Mouse (Mus musculus) c-Kit-positive CD71-positive TER-119-positive erythroid progenitor cells, embryonic 14.5 days (primary cell): ENCODE data around the gene Lrrc36.
A peak's percentile ranks its signal among the peaks of the same experiment; 100 is the strongest.

Source experiments
- DNase-seq: peaks from one replicate; pipeline ENCODE4 v3.0.0-alpha.2; 2013; ENCODE audit warnings: low spot score

Gene Lrrc36

DNA sequence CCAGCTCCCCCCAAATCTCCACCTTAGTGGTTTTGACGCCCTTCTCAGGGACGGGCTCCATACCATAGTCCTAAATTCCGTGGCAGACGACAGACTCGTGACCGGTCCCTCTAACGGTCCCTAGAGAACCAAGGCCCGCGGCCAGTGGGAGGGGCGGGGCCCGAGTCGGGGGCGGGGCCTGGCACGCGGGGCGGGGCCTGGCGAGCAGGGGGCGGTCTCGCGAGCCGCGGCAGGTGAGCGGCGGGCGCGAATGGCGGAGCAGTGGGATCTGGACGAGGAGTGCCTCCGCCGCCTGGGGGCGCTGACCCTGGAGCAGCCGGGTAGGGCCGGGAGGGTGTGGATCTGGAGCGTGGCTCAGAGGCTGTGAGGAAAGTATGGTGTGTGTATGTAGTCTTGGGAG lies at the start of gene Lrrc36, which contains the start of gene Kctd19:
Lrrc36 (plus strand) TSS at position 181 of the 400 bp plus-strand sequence.
Kctd19 (minus strand) TSS at position 112 of the 400 bp plus-strand sequence.
- peak; percentile 43 for DNase-seq

DNA sequence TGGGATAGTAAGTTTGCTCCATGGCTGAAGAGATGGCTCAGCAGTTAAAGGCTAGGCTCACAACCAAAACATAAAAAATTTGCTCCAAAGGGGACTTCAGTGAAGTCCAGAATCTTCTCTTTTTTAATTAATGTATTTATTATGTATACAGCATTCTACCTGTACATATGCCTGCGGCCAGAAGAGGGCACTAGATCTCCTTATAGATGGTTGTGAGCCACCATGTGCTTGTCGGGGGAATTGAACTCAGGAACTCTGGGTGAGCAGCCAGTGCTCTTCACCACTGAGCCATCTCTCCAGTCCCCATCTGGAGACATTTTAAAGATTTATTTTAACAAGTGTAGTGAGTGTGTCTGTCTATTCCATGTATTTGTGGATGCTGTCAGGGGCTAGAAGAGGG lies 46.3 kb upstream of the Lrrc36 start:
- DNase-seq, result no peak

DNA sequence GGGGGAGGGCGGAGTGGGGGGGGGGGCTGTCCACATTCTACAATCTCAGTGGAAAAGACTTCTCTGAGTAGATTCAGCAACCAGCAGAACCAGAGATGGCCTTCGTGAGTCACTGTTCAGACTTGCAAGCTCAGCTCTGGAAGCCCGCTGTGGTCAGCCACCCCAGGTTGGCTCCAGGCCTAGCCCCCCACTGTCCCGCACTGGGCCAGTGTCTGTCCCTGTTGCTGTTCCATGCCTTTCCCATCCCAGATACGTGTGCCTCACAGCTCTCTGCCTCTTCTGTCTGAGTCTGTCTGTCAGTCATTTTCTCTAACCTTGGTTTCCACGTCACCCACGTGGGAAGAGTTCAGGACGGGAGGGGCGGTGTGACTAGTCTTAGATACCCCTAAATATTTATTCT lies 40.9 kb upstream of the Lrrc36 start:
- no peak for DNase-seq

DNA sequence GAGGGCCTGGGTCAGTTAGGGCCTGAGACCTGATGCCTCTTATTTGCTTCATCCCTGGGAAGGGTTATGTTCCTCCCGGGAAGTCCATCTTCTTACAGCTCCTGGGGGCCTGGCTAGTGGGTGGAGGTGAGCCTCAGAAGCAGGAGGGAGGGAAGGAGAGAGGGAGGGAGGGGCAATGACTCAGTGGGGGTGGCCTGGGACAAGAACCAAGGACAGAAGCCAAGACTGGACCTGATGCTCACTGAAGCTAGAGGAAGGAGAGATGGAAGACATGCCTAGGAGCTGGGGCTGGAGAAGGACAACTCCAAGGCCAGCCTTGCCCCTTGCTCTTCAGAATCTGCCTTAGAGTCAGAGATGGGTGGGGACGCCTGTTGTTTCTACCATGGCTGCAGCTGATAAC lies 40.3 kb upstream of the Lrrc36 start, which contains the start of gene Plekhg4:
Plekhg4 (plus strand) TSS at position 243 of the 400 bp plus-strand sequence.
- DNase-seq, result no peak

DNA sequence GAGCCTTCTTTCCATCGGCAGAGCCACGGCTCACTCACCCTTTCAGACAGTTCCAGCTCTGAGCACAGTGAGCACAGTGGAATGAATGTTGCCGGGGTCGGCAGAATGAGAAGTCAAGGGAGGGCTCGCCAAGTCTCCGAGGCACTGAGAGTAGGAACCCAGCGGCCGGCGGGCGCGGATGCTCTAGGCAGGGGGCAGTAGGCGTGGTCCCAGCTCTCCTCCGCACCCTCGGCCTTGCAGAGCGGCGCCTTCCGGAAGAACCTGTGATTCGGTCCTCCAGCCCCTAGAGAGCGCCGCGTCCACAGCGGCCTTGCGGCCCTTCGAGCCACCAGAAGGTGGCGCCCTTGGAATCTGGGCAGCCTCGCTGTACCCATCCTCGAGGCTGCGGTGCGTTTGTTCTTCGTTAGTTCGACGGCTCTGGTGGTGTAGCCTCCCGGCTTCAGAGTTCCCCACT lies 38.8 kb upstream of the Lrrc36 start:
- peak; percentile 36 for DNase-seq

DNA sequence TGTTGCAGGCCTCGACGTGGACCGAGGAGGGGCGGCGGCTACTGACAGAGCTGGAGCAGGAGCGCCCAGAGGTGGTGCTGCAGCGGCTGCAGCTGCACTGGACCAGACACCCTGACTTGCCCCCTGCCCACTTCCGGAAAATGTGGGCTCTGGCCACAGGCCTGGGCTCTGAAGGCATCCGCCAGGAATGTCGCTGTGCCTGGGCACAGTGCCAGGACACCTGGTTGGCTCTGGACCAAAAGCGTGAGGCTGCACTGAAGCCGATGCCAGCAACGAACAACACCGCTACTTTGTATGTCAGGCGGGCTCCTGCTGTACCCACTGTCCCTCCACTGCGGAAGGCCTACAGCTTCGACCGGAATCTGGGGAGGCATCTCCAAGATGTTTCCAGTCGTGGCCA lies 34.7 kb upstream of the Lrrc36 start:
- no peak for DNase-seq

DNA sequence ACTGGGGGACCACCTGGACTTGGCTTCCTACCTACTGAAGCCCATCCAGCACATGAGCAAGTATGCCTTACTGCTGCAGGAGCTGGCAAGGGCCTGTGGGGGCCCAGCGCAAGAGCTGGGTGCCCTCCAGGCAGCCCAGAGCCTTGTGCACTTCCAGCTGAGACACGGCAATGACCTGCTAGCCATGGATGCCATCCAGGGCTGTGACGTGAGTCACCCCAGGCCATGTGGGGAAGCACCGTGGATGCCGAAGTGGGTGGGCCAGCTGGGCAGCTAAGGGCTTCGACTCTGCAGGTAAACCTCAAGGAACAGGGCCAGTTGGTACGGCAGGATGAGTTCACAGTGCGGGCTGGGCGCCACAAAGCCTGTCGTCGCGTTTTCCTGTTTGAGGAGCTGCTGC lies 33.1 kb upstream of the Lrrc36 start:
- DNase-seq, result no peak

DNA sequence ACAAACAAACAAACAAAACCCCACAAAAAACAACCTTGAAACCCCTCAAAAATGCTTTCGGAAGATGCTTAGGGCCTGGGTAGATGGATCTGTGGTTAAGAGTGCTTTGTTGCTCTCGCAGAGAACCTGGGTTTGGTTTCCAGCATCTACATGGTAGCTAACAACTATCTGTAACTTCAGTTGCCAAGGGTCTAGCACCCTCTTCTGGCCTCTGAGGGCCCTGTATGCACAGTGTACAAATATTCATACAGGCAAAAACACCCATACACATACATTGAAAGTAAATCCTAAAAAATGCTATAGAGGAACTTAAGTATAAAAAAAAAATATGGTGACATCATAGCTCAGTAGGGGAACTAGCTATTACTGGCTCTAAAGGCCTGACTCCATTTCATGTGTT lies 29.3 kb upstream of the Lrrc36 start:
- no peak for DNase-seq

DNA sequence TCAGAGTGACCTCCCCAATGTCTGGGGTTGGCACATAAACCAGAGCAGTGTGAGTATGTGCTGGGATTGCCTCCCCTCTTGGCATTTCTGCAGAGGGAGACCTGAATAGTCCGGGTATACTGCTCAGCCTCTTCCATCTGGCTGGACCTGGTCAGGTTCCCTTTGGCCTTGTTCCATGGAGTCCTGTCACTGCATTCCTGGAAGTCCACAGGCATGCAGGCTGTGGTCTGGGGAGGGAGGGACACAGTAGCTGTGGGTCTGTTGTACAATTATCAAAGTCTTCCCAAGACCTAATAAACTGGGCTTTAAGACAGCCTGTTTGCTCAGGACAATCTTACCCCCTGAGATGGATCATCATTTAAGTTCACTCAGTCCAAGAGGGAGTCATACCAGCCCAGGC lies 26.2 kb upstream of the Lrrc36 start:
- no peak for DNase-seq

DNA sequence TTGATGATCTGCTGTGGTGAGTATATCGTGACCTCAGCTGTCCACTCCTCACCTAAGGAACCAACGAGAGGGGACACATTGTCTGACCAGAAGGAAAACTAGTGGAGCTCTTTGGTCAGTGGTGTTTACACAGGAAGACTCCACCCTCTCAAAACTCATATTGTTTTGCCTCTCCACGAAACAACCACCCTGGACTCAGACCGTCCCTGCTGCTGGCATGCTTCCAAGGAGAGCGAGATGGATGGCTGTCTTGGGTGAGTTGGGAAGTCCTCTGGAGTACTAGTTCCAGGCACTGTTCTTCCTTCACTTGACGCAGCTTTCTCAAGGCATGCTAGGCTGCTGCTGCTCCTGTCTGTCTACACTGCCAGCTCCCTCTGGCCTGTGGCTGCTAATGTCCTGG lies 24.3 kb upstream of the Lrrc36 start:
- DNase-seq, result no peak

DNA sequence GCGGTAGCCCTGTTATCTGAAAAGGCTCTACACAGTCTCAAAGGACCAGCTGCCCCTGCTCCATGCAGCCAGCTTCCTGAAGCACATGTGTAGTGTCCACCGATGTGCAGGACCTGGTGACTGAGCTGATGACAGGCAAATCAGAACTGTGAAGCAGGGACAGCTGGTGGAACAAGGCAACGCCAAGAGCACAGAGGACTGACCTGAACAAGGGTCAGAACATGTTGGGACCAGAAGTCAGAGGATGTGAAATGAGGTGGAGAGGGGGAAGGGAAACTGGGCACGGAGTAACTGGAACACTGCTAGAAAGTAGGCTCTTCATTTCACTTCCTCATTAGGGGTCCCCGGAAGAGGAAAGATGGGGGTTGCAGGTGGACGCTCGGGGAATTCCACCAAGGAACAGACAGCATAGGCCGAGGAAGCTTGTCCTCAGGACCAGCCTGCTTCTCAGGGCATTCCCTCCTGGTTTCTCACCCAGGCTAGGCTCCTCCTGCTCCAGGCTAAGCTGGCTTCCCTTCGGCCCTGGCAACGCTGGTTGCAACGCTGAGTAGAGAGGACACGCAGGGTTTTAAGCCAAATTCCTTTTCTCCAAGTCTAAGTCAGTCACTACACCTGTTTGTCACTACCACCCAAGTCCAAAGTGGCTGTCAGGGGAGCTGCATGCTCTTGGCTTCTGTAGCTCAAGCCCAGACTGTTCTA lies 20.1 kb upstream of the Lrrc36 start:
- no peak for DNase-seq

DNA sequence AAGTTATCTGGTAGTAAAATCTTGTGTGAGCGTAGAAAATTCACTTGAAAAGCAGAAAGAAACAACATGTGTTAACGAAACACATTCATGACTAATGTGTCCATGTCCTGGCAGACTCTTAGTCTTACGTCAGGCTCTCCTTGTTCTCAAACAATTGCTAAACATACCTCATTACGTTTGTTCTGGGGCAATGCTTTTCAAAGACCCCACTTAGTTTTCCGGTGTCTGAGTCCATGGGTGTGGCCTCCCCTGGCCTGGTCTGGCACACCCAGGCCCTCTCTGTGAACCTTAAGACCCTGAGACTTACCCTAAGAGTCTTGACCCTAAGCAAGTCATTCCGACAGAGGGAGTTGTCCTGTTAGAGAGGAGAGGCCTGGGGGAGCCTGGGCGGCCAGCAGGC lies 19.5 kb upstream of the Lrrc36 start:
- DNase-seq, result no peak

DNA sequence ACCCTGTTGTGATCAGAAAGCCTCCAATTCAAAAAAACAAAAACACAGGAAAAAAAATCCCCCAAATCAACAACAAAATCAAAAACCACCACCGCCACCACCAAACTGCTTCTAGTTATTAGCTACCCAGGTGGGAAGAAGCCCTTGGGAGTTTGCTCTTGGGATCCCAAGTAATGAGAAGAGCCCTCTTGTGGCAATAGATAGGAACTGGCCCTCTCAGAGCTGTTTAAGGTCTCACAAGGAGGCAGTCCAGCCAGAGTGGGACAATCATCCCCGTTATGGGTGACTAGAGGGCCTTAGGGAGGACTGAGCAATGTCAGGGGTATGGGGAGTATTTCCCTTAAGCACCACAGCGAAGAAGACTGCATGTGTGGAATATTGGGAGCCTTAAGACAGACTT lies 15.6 kb upstream of the Lrrc36 start:
- DNase-seq, result peak; percentile 33

DNA sequence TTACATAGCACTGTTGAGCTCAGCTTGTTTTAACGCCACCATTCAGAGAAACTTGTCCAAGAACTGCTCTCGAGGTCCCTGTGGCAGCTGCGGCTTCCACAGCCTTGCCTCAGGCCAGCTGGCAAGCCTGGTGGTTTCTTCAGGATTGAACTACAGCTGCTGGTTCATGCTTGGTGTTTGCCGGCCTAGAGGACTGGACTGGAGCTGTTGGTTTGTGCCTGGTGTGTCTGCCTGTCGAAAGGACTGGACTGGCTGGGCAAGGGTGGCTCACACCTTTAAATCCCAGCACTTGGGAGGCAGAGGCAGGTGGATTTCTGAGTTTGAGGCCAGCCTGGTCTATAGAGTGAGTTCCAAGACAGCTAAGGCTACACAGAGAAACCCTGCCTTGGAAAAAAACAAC lies 13.4 kb upstream of the Lrrc36 start:
- DNase-seq, result no peak

DNA sequence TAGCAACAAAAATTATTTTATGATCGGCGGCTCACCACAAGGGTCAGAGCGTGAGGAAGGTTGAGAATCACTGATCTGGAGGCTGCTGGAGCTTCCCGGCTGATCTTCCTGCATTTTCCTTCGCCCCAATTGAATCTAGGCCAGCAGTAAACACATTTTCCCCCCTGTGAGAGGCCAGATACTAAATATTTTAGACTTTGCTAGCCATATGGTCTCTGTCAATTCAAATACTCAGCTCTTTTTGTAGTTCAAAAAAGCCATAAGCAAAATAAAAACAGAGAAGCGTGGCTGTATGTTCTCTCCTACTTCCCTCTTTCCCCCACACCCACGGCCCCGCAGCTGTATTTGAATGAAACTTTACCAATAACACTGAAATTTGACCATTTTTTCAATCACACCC lies 9.9 kb upstream of the Lrrc36 start:
- no peak for DNase-seq

DNA sequence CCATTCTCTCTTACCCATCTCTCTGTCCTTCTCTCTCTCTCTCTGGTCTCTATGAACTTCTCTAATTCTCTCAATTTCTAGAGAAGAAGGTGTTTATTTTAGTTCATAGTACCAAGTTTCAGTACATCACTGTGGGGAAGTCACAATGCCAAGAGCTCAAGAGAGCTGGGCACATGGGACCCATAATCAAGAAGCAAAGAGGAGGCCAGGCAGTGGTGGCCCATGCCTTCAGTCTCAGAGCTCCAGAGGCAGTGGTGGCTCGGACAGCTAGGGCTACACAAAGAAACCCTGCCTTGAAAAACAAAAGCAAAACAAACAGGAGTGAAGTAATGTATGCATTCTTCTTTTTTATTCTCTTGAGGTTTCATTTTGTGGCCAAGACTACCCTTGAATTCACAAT lies 8.9 kb upstream of the Lrrc36 start:
- DNase-seq, result no peak

DNA sequence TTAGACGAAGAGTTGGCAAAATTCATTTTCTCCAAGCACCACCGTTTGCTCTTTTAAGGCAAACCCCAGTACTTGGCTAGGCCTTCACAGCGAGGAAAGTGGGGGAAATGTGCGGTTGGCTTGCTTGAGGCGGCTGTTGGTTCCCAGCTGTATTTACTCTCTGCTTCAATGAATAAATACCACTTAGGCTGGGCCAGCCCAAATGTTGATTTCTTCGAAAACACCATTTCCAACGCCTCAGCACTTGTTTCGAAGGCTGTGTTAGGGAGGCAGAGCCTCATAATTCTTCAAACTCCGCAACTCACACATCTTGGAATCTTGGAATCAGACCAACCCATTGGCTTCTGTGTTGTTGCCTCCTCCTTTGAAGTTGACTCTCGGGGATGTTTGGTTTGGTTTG lies 7.0 kb upstream of the Lrrc36 start:
- DNase-seq, result no peak

DNA sequence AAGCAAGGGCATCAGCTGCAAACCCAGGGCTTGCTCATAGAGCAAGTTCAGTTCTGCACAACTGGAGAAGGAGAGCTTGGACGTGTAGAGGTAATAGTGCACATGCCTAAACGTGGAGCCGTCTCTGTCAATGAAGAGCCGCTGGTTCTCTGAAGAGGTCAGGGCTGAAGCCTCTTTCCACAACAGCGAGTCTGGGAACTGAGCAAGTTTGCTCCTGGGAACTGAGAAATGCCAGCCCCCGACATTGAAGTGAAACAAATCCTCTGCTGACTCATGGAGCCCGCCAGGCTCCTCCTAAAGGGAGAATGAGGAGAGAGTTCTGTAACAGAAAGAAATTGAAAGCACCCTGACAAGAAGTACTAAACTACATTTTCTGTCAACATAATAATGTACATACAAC lies 5.0 kb upstream of the Lrrc36 start:
- no peak for DNase-seq

DNA sequence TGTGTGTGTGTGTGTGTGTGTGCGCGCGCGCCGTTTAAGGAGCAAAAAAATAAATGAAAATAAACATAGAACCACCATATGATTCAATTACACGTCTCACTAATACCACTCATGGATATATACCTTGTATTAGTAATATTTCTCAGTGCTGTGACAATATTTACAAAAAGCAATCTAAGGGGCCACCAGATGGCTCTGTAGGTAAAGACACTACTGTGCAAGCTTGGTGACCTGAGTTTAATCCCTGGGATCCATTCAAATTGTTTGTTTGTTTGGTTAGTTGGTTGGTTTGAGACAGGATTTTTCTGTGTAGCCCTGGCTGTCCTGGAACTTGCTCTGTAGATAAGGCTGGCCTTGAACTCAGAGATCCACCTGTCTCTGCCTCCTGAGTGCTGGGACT lies 3.4 kb upstream of the Lrrc36 start:
- DNase-seq, result no peak

DNA sequence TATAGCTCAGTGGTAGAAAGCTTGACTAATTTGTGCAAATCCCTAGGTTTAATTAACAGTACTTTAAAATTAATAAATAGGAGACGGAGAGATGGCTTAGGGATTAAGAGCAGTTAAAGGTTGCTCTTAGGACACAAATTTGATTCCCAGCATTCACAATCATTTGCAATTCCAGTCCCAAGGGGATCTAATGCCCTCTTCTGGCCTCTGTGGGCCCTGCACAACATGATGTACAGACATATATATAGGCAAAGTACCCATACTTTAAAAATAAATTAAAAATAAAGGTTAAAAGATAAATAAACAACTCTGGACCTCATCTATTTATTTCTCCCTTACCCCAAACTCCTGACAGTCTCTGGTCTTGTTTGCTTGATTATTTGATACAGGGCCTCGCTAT lies 5.6 kb downstream of the Lrrc36 start:
- no peak for DNase-seq

DNA sequence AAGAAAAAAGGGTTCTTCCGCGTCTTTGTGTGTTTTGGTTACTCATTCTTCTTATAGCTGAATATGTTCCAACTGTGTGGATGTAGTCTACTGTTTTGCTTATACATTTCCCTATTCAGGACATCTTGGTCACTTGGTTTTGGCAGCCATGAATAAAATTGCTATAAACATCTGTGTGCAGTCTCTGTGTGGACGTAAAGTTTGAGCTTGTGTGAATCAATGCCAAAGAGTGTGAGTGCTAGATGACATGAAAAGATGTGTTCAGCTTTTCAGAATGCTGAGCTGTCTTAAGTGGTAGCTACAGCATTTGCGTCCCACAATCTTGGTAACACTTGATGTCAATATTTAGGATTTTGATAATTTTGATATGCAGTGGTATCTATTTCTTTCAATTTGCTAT lies 6.4 kb downstream of the Lrrc36 start:
- DNase-seq, result no peak

DNA sequence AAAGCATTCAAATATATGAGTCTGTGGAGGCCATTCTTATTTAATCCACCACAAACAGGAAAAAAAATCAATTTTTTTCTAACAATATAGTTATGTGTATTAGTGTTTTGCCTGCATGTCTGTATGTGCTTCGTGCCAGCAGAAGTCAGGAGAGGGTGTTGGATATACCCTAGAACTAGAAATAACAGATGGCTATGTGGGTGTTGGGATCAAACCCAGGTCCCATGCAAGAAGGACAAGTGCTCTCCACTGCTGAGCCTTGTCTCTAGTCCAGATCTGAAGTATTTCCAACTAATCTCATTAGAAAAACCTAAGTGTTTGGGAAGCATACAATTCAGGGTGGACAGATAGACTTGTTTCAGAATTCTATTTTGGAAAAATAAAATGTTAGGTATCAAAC lies 8.6 kb downstream of the Lrrc36 start:
- no peak for DNase-seq

DNA sequence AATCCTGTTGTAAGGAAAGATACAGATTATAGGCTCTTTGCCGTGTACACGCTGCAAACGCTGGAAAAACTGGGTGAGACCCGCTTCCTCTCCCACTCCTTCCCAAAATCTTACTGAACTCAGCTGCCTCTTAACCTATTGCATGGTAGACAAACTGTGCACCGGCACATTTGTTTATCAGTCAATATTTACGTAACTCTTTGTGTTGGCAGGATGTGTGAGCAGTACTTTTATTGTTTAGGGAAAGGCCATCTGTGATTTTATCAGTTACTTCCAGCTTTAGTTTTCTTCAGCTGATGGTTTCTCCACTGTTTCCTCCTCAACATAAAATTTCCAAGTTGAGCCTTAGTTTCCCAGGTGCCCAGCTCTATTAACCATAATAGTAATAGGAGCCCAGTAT lies 13.5 kb downstream of the Lrrc36 start:
- DNase-seq, result no peak

DNA sequence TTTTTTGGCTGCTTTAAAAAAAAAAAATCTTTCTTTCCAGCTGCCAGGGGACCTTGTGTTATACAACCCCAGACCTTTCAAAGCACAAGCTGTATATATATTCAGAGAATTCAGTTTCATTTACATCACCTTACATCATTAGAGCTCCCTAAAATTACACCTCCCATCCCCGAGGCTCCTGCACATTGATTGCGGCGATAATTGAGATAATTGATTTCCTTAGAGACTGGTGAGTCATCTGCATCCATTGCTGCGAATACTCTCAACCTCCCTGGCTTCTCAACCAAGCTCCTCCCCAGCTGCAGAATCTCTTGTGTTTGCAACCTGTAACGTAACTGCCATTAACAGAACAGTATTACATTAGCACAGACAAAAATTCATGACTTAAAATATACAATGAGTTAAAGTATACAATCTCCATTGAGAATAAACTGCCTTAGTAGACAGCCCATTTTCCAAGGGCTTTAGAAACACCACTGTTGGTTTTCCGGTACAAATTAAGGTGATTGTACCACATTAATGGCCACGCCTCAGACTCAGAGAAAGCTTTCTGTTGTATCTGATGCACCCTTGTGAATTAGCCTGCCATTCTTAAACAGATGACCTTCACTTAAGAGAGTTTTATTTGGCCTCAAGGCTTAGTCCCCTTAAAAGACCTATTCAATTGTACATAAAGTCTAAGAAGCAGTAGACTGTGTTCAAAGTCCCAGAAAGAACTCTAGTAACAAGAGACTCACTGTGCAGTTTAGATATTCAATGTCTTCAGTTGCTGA lies 18.6 kb downstream of the Lrrc36 start:
- DNase-seq, result no peak
